Mouse (Mus musculus) kidney, embryonic 15.5 days (tissue): ENCODE measurements at regions not wholly inside any gene's neighbourhood (a gene's known extent, or its start where the extent isn't known, plus 50 kb on each side); places are given as distances from the start of the nearest gene placed in this dataset.
"Not testable (repeated sequence)": the region's sequence is repeated elsewhere in the genome, so short reads cannot be mapped to it uniquely, and the experiment has no call there.

ENCODE experiments used
- ATAC-seq: fragments of 200-750 bp; cut with Nextera tagmentation; replicated peaks from 2 replicates; pipeline ENCODE4 v1.8.0; 2017; ENCODE audit warnings: moderate TSS enrichment; ENCODE audit not compliant: low FRiP score
- H3K27ac ChIP-seq: fragments of 300-500 bp; sonication (generic); 2 replicates; pipeline ENCODE4 v1.5.1; 2015; ENCODE audit warnings: mild to moderate bottlenecking, inconsistent platforms
- H3K27me3 ChIP-seq: fragments of 300-500 bp; sonication (generic); 2 replicates; pipeline ENCODE4 v1.6.1; 2015; ENCODE audit warnings: inconsistent platforms
- H3K36me3 ChIP-seq: fragments of 300-500 bp; sonication (generic); 2 replicates; pipeline ENCODE4 v1.6.1; 2015; ENCODE audit warnings: inconsistent platforms
- H3K4me1 ChIP-seq: fragments of 300-500 bp; sonication (generic); 2 replicates; pipeline ENCODE4 v1.6.1; 2015; ENCODE audit warnings: inconsistent platforms
- H3K4me2 ChIP-seq: fragments of 300-500 bp; sonication (generic); 2 replicates; pipeline ENCODE4 v1.6.1; 2015; ENCODE audit warnings: moderate library complexity, mild to moderate bottlenecking, inconsistent platforms
- H3K4me3 ChIP-seq: fragments of 300-500 bp; sonication (generic); replicated peaks from 2 replicates; pipeline ENCODE4 v1.5.1; 2015; ENCODE audit warnings: mild to moderate bottlenecking, inconsistent platforms
- H3K9ac ChIP-seq: fragments of 300-500 bp; sonication (generic); 2 replicates; pipeline ENCODE4 v1.6.1; 2015; ENCODE audit warnings: mild to moderate bottlenecking, inconsistent platforms
- H3K9me3 ChIP-seq: fragments of 300-500 bp; sonication (generic); replicated peaks from 2 replicates; pipeline ENCODE4 v1.6.1; 2016; ENCODE audit warnings: inconsistent platforms
- WGBS: fragments of 180-500 bp; shearing (Covaris S2); methylation state at CpG from one replicate; pipeline ENCODE4 v1.1.7; 2015; ENCODE audit warnings: mixed read lengths; 5-methylcytosine and 5-hydroxymethylcytosine counted together

DNA sequence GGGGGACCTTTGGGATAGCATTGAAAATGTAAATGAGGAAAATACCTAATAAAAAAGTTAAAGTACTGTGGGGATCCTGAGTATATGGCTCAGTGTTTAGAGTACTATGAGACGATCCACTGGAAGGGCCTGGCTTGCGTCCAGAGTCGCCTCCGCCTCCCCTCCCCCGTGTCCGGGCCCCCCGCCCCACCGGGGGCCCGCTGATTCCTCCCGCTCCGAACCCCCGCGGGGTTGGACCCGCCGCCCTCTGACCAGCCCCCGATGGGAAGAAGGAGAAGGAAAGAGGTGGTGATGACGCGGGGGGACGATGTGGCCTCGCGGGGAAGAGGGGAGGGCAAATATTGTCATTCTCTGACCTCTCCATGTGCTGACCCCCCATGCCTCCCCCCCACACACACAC lies 500.8 kb upstream of the Gm12887 start:
- not testable (repeated sequence) for H3K4me1 ChIP-seq, H3K9me3 ChIP-seq, H3K27ac ChIP-seq, H3K27me3 ChIP-seq, H3K4me2 ChIP-seq, H3K9ac ChIP-seq, H3K36me3 ChIP-seq, H3K4me3 ChIP-seq
- ATAC-seq = peak; percentile 79; the same call in 1 of the 2 replicates
- no CpG with 5 or more reads among the region's 21 CpGs for WGBS
